Mouse (Mus musculus) macrophage (primary cell): ENCODE data around the gene Csk. TPM values are rescaled to one million over a fixed set of nuclear protein-coding genes. Genes with fewer than 3 reads are reported as not detected.

Source experiments
- H3K27ac ChIP-seq: fragments of 350-480 bp; formaldehyde crosslinking; 2 replicates; pipeline ENCODE4 v1.9.0; 2021
- H3K36me3 ChIP-seq: fragments of 350-480 bp; formaldehyde crosslinking; 2 replicates; pipeline ENCODE4 v1.9.0; 2021; ENCODE audit errors: inconsistent target
- H3K4me3 ChIP-seq: fragments of 350-480 bp; formaldehyde crosslinking; 2 replicates; pipeline ENCODE4 v1.9.0; 2021; ENCODE audit errors: inconsistent target
- H3K79me2 ChIP-seq: fragments of 350-480 bp; formaldehyde crosslinking; 2 replicates; pipeline ENCODE4 v1.9.0; 2021; ENCODE audit errors: inconsistent target
- WGBS: methylation state at CpG from one replicate; pipeline ENCODE4 v1.1.7; 2026; ENCODE audit warnings: inconsistent platforms; ENCODE audit not compliant: missing documents; 5-methylcytosine and 5-hydroxymethylcytosine counted together
- polyA plus RNA-seq: library from polyadenylated mRNA; stranded (reverse); fragments of 250-400 nt; gene quantifications from 3 replicates; pipeline ENCODE4 v1.2.4, GENCODE M21; 2018; ENCODE audit warnings: inconsistent platforms

Gene Csk
- polyA plus RNA-seq, 1 experiment from 2014 or later: 149 TPM

GRCm38 (mm10) chr9:57614786-57615185 lies 38.6 kb downstream of the Csk start:
- Histone ChIP-seq H3K4me3 (no peak overlapping the region), H3K36me3 (no peaks in the 10 kb centered on the region), H3K27ac (no peak overlapping the region), H3K79me2 (no peaks in the 10 kb centered on the region)
- WGBS: 99% methylated on average over 4 of the region's 4 CpGs

- H3K27ac ChIP-seq: no peak overlapping the region
- H3K36me3 ChIP-seq: no peaks in the 10 kb centered on the region
- H3K4me3 ChIP-seq: no peak overlapping the region
- 78% methylated on average over 7 of the region's 7 CpGs for WGBS
- no peaks in the 10 kb centered on the region for H3K79me2 ChIP-seq
Measured at GRCm38 (mm10) chr9:57613975-57614374, 39.5 kb downstream of the Csk start.

GRCm38 (mm10) chr9:57612587-57612986 lies 40.8 kb downstream of the Csk start:
- Histone ChIP-seq H3K79me2 (no peaks in the 10 kb centered on the region), H3K36me3 (no peaks in the 10 kb centered on the region), H3K4me3 (no peak overlapping the region), H3K27ac (no peak overlapping the region)
- 78% methylated on average over 7 of the region's 7 CpGs for WGBS

- H3K36me3 ChIP-seq: no peaks in the 10 kb centered on the region
- H3K4me3 ChIP-seq: no peak overlapping the region
- 50% methylated on average over 3 of the region's 3 CpGs for WGBS
- no peaks in the 10 kb centered on the region for H3K79me2 ChIP-seq
- no peak overlapping the region for H3K27ac ChIP-seq
Measured at GRCm38 (mm10) chr9:57610359-57610826, 43.0 kb downstream of the Csk start.

- Histone ChIP-seq H3K79me2 (no peaks in the 10 kb centered on the region), H3K27ac (no peak overlapping the region)
- WGBS: 61% methylated on average over 3 of the region's 3 CpGs
Measured at GRCm38 (mm10) chr9:57609803-57610202, 43.6 kb downstream of the Csk start.

GRCm38 (mm10) chr9:57606139-57606851 lies 47.1 kb downstream of the Csk start, which contains the start of gene Cplx3:
TSS of gene Cplx3 (minus strand) at chr9:57606281.
- 10% methylated on average over 19 of the region's 24 CpGs for WGBS
- Histone ChIP-seq H3K79me2 (no peaks in the 10 kb centered on the region), H3K27ac (no peak within 1 kb of the TSS)

More at GRCm38 (mm10) chr9:57609803-57610202, 43.6 kb downstream of the Csk start:
- H3K36me3 ChIP-seq: no peaks in the 10 kb centered on the region
- no peak overlapping the region for H3K4me3 ChIP-seq

GRCm38 (mm10) chr9:57605503-57605902 lies 47.9 kb downstream of the Csk start:
- H3K36me3 ChIP-seq: no peaks in the 10 kb centered on the region
- H3K79me2 ChIP-seq: no peaks in the 10 kb centered on the region
- 25% methylated on average over 9 of the region's 9 CpGs for WGBS
- no peak overlapping the region for H3K4me3 ChIP-seq
- no peak overlapping the region for H3K27ac ChIP-seq

More at GRCm38 (mm10) chr9:57606139-57606851, 47.1 kb downstream of the Csk start, which contains the start of gene Cplx3:
- no peak within 1 kb of the TSS for H3K4me3 ChIP-seq
- H3K36me3 ChIP-seq: no peaks in the 10 kb centered on the region

GRCm38 (mm10) chr9:57604875-57605274 lies 48.6 kb downstream of the Csk start:
- Histone ChIP-seq H3K27ac (no peak overlapping the region), H3K4me3 (no peak overlapping the region), H3K36me3 (no peaks in the 10 kb centered on the region), H3K79me2 (no peaks in the 10 kb centered on the region)
- 80% methylated on average over 4 of the region's 4 CpGs for WGBS

- 79% methylated on average over 8 of the region's 8 CpGs for WGBS
- no peak overlapping the region for H3K4me3 ChIP-seq
- no peaks in the 10 kb centered on the region for H3K79me2 ChIP-seq
- H3K36me3 ChIP-seq: no peaks in the 10 kb centered on the region
- no peak overlapping the region for H3K27ac ChIP-seq
Measured at GRCm38 (mm10) chr9:57602098-57602497, 51.3 kb downstream of the Csk start.

- 71% methylated on average over 2 of the region's 2 CpGs for WGBS
- Histone ChIP-seq H3K79me2 (no peaks in the 10 kb centered on the region), H3K4me3 (no peak overlapping the region), H3K36me3 (no peaks in the 10 kb centered on the region), H3K27ac (no peak overlapping the region)
Measured at GRCm38 (mm10) chr9:57601353-57601706, 52.1 kb downstream of the Csk start.

- H3K27ac ChIP-seq: no peak overlapping the region
- no peak overlapping the region for H3K4me3 ChIP-seq
- H3K36me3 ChIP-seq: no peaks in the 10 kb centered on the region
- 39% methylated on average over 3 of the region's 3 CpGs for WGBS
- no peaks in the 10 kb centered on the region for H3K79me2 ChIP-seq
Measured at GRCm38 (mm10) chr9:57600620-57601352, 52.6 kb downstream of the Csk start.

GRCm38 (mm10) chr9:57598851-57599563 lies 54.4 kb downstream of the Csk start:
- H3K79me2 ChIP-seq: no peaks in the 10 kb centered on the region
- 83% methylated on average over 6 of the region's 8 CpGs for WGBS
- H3K36me3 ChIP-seq: peaks cover 15% of the 10 kb centered on the region
- H3K4me3 ChIP-seq: no peak overlapping the region
- H3K27ac ChIP-seq: no peak overlapping the region

- H3K4me3 ChIP-seq: no peak overlapping the region
- WGBS: 72% methylated on average over 4 of the region's 4 CpGs
- no peaks in the 10 kb centered on the region for H3K79me2 ChIP-seq
Measured at GRCm38 (mm10) chr9:57597929-57598382, 55.5 kb downstream of the Csk start.

GRCm38 (mm10) chr9:57597265-57597664 lies 56.2 kb downstream of the Csk start:
- Histone ChIP-seq H3K79me2 (no peaks in the 10 kb centered on the region), H3K4me3 (no peak overlapping the region), H3K27ac (no peak overlapping the region), H3K36me3 (peaks cover 32% of the 10 kb centered on the region)
- 89% methylated on average over 6 of the region's 8 CpGs for WGBS

More at GRCm38 (mm10) chr9:57597929-57598382, 55.5 kb downstream of the Csk start:
- peaks cover 25% of the 10 kb centered on the region for H3K36me3 ChIP-seq
- H3K27ac ChIP-seq: no peak overlapping the region
